Mouse (Mus musculus): ENCODE measurements around the gene Hnrnpk. TPM values are rescaled to one million over a fixed set of nuclear protein-coding genes. Genes with fewer than 3 reads are reported as not detected.
A peak's percentile ranks its signal among the peaks of the same experiment; 100 is the strongest.

Hnrnpk gene
- polyA plus RNA-seq, 1 experiment from 2014 or later, result 1,925 TPM

- ATAC-seq, result no peak
- no peak overlapping the region for H3K4me3 ChIP-seq (replicated peaks; ENCODE audit: low read length)
- WGBS, result 81% methylated on average over 4 of the region's 4 CpGs
Observed at GRCm38 (mm10) chr13:58421026-58421425, 17.9 kb upstream of the Hnrnpk start.

DNA sequence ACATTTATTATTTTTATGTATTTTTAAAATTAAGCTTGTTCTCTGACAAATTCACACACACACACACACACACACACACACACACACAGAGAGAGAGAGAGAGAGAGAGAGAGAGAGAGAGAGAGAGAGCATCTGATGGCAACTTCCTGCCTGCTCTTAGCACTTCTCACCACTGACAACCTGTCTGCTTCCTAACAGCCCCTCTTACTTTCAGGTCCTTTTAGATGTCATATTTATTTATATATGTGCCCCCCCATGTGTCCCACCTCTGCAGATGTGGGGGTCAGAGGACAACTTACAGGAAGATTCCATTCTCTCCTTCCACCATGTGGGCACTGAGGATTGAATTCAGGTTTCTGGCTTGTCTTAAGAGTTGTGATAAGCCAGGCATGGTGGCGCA lies 16.1 kb upstream of the Hnrnpk start:
- Histone ChIP-seq H3K9me3 (ENCODE audit: control insufficient read depth, low read length) (no peaks in the 10 kb centered on the region), H3K4me1 (replicated peaks; ENCODE audit: control insufficient read depth, insufficient read depth, low read length) (no peaks in the 10 kb centered on the region; the same call in 1 of the 2 replicates), H3K4me2 (ENCODE audit: low read length) (no peak overlapping the region), H3K36me3 (ENCODE audit: control insufficient read depth, insufficient read depth) (no peaks in the 10 kb centered on the region), H3K9ac (replicated peaks; ENCODE audit: low read depth, low read length) (no peak overlapping the region), H3K27ac (ENCODE audit: low read length) (no peak overlapping the region), H3K27me3 (replicated peaks; ENCODE audit: control insufficient read depth, insufficient read depth, low read length) (no peaks in the 10 kb centered on the region), H3K4me3 (replicated peaks; ENCODE audit: low read length) (no peak overlapping the region)
- ATAC-seq, result no peak
- WGBS, result 97% methylated on average over 1 of the region's 1 CpGs

More at GRCm38 (mm10) chr13:58421026-58421425, 17.9 kb upstream of the Hnrnpk start:
- Histone ChIP-seq H3K27me3 (replicated peaks; ENCODE audit: control insufficient read depth, insufficient read depth, low read length) (no peaks in the 10 kb centered on the region), H3K4me1 (replicated peaks; ENCODE audit: control insufficient read depth, insufficient read depth, low read length) (no peaks in the 10 kb centered on the region), H3K9me3 (ENCODE audit: control insufficient read depth, low read length) (no peaks in the 10 kb centered on the region), H3K4me2 (ENCODE audit: low read length) (no peak overlapping the region), H3K36me3 (ENCODE audit: control insufficient read depth, insufficient read depth) (no peaks in the 10 kb centered on the region), H3K27ac (ENCODE audit: low read length) (no peak overlapping the region), H3K9ac (replicated peaks; ENCODE audit: low read depth, low read length) (no peak overlapping the region)

DNA sequence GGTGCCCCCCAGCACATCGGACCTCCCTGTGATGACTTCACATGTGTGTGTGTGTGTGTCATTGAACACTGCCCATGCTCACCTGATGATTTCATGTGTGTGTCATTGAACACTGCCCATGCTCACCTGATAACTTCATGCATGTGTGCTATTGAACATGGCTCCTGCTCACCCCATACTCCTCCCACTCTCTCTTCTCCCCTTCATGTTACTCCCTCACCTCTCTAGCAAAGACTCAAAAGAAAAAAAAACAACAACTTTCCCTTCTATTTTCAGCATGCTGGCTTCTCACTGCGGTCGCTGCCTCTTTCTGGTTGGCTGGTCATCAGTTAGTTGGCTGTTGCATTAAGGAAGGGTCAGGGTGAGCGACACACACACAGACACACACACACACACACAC lies 15.5 kb upstream of the Hnrnpk start:
- H3K9me3 ChIP-seq (ENCODE audit: control insufficient read depth, low read length), result no peaks in the 10 kb centered on the region
- no peaks in the 10 kb centered on the region for H3K36me3 ChIP-seq (ENCODE audit: control insufficient read depth, insufficient read depth)
- no peaks in the 10 kb centered on the region; the same call in 1 of the 2 replicates for H3K4me1 ChIP-seq (replicated peaks; ENCODE audit: control insufficient read depth, insufficient read depth, low read length)
- H3K27me3 ChIP-seq (replicated peaks; ENCODE audit: control insufficient read depth, insufficient read depth, low read length), result no peaks in the 10 kb centered on the region
- no peak overlapping the region for H3K4me3 ChIP-seq (replicated peaks; ENCODE audit: low read length)
- ATAC-seq, result no peak
- 82% methylated on average over 4 of the region's 4 CpGs for WGBS
- no peak overlapping the region for H3K27ac ChIP-seq (ENCODE audit: low read length)
- H3K9ac ChIP-seq (replicated peaks; ENCODE audit: low read depth, low read length), result no peak overlapping the region
- no peak overlapping the region for H3K4me2 ChIP-seq (ENCODE audit: low read length)

- no peak overlapping the region for H3K4me3 ChIP-seq (replicated peaks; ENCODE audit: low read length)
- H3K36me3 ChIP-seq (ENCODE audit: control insufficient read depth, insufficient read depth), result no peaks in the 10 kb centered on the region
- no peak overlapping the region for H3K4me2 ChIP-seq (ENCODE audit: low read length)
- no peaks in the 10 kb centered on the region for H3K27me3 ChIP-seq (replicated peaks; ENCODE audit: control insufficient read depth, insufficient read depth, low read length)
- no peaks in the 10 kb centered on the region for H3K9me3 ChIP-seq (ENCODE audit: control insufficient read depth, low read length)
- no peak overlapping the region for H3K9ac ChIP-seq (replicated peaks; ENCODE audit: low read depth, low read length)
- ATAC-seq, result no peak
- 79% methylated on average over 5 of the region's 5 CpGs for WGBS
- H3K27ac ChIP-seq (ENCODE audit: low read length), result no peak overlapping the region
- no peaks in the 10 kb centered on the region; the same call in 1 of the 2 replicates for H3K4me1 ChIP-seq (replicated peaks; ENCODE audit: control insufficient read depth, insufficient read depth, low read length)
Observed at GRCm38 (mm10) chr13:58415838-58416237, 12.7 kb upstream of the Hnrnpk start.

DNA sequence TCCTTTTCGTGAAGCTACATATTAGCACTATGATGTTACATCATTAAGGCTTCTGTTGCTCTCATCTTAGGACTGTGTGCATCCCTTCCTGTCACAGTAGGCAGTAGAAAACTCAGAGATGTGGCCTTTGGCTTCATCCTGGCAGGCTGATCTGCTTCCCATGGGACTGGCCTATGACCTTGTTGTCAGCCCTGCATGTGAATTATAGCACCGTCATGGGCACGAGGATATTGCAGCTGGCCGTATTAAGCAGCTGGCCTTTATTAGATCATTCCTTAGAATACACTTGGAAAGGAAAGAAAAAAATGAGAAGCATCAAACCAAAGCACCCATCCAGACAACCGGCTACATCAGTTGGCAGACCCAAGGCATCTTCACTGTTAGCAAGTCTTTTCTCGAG lies 12.2 kb upstream of the Hnrnpk start:
- no peak overlapping the region for H3K9ac ChIP-seq (replicated peaks; ENCODE audit: low read depth, low read length)
- 88% methylated on average over 6 of the region's 6 CpGs for WGBS
- H3K4me3 ChIP-seq (replicated peaks; ENCODE audit: low read length), result no peak overlapping the region
- no peak for ATAC-seq
- no peaks in the 10 kb centered on the region for H3K9me3 ChIP-seq (ENCODE audit: control insufficient read depth, low read length)
- 0 out of 2 replicates have a peak, but pooled peaks cover under 1% of the 10 kb centered on the region for H3K36me3 ChIP-seq (ENCODE audit: control insufficient read depth, insufficient read depth)
- no peaks in the 10 kb centered on the region; the same call in 1 of the 2 replicates for H3K4me1 ChIP-seq (replicated peaks; ENCODE audit: control insufficient read depth, insufficient read depth, low read length)
- no peaks in the 10 kb centered on the region for H3K27me3 ChIP-seq (replicated peaks; ENCODE audit: control insufficient read depth, insufficient read depth, low read length)
- no peak overlapping the region for H3K27ac ChIP-seq (ENCODE audit: low read length)
- H3K4me2 ChIP-seq (ENCODE audit: low read length), result no peak overlapping the region

- Histone ChIP-seq H3K4me3 (replicated peaks; ENCODE audit: low read length) (no peak overlapping the region), H3K27me3 (replicated peaks; ENCODE audit: control insufficient read depth, insufficient read depth, low read length) (no peaks in the 10 kb centered on the region), H3K4me2 (ENCODE audit: low read length) (no peak overlapping the region), H3K9me3 (ENCODE audit: control insufficient read depth, low read length) (no peaks in the 10 kb centered on the region), H3K4me1 (replicated peaks; ENCODE audit: control insufficient read depth, insufficient read depth, low read length) (no peaks in the 10 kb centered on the region; the same call in 1 of the 2 replicates), H3K36me3 (ENCODE audit: control insufficient read depth, insufficient read depth) (0 out of 2 replicates have a peak, but pooled peaks cover 3% of the 10 kb centered on the region), H3K9ac (replicated peaks; ENCODE audit: low read depth, low read length) (no peak overlapping the region), H3K27ac (ENCODE audit: low read length) (no peak overlapping the region)
- no peak for ATAC-seq
- WGBS, result 96% methylated on average over 4 of the region's 4 CpGs
Observed at GRCm38 (mm10) chr13:58411073-58411472, 7.9 kb upstream of the Hnrnpk start.

GRCm38 (mm10) chr13:58402744-58403110 lies 416 bp downstream of the Hnrnpk start:
- Histone ChIP-seq H3K9ac (replicated peaks; ENCODE audit: low read depth, low read length) (peak overlapping the region; percentile 76), H3K4me1 (replicated peaks; ENCODE audit: control insufficient read depth, insufficient read depth, low read length) (peaks cover 7% of the 10 kb centered on the region), H3K27ac (ENCODE audit: low read length) (peak overlapping the region; percentile 99), H3K4me2 (ENCODE audit: low read length) (peak overlapping the region; percentile 50), H3K36me3 (ENCODE audit: control insufficient read depth, insufficient read depth) (peaks cover 4% of the 10 kb centered on the region), H3K9me3 (ENCODE audit: control insufficient read depth, low read length) (no peaks in the 10 kb centered on the region), H3K27me3 (replicated peaks; ENCODE audit: control insufficient read depth, insufficient read depth, low read length) (no peaks in the 10 kb centered on the region), H3K4me3 (replicated peaks; ENCODE audit: low read length) (peak overlapping the region; percentile 65)
- peak; percentile 63 for ATAC-seq
- under 1% methylated on average over 36 of the region's 48 CpGs for WGBS

- peak; percentile 95 for ATAC-seq
- Histone ChIP-seq H3K4me1 (replicated peaks; ENCODE audit: control insufficient read depth, insufficient read depth, low read length) (peaks cover 7% of the 10 kb centered on the region), H3K4me3 (replicated peaks; ENCODE audit: low read length) (peak within 1 kb of the TSS; percentile 65), H3K27me3 (replicated peaks; ENCODE audit: control insufficient read depth, insufficient read depth, low read length) (no peaks in the 10 kb centered on the region), H3K9me3 (ENCODE audit: control insufficient read depth, low read length) (no peaks in the 10 kb centered on the region), H3K9ac (replicated peaks; ENCODE audit: low read depth, low read length) (peak within 1 kb of the TSS; percentile 100), H3K4me2 (ENCODE audit: low read length) (peak within 1 kb of the TSS; percentile 95), H3K36me3 (ENCODE audit: control insufficient read depth, insufficient read depth) (peaks cover 9% of the 10 kb centered on the region), H3K27ac (ENCODE audit: low read length) (peak within 1 kb of the TSS; percentile 99)
- WGBS, result under 1% methylated on average over 84 of the region's 91 CpGs
Observed at GRCm38 (mm10) chr13:58402003-58402743, 970 bp downstream of the Hnrnpk start, which contains the start of gene Rmi1. Rmi1 (plus strand) TSS chr13:58402248.

DNA sequence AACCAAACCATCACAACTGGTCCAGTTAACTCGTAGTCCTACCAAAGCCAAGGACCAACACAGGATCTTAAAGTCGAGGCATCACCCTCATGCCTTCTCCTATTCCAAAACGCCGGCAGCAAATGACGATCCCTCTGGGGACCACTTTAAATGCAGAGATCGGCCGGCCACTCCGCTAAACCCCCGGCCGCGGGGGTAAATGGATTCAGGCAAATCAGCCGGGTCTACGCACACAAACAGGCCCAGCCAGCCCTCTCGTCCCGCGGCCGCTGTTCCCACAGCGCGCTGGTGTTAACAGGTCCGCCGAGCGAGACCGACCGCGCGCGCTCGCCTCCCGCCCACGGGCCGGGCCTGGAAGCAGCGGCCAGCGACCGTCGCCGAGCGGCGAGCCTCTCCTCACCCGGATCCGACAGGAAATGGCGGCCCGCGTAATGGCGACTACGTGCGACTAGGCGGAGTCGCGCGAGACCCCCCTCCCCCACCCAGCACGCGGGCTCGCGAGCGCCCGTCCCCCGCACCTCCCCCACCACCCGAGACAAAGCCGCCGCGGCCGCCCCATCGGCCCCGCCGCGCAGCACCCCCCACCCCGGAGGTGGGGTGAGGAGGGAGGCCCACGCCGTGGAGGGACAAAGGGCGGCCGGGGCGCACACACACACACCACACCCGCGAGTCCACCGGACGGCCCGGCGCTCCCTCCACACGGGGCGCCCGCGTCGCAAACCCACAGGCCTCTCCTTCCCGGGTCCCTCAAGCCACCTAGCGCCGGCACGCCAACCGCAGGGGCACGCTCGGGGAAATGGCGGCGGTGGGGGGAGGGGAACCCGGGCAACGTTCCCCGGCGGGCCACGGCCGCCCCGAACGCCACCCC lies 1.8 kb downstream of the Hnrnpk start:
- Histone ChIP-seq H3K27me3 (replicated peaks; ENCODE audit: control insufficient read depth, insufficient read depth, low read length) (no peaks in the 10 kb centered on the region), H3K9ac (replicated peaks; ENCODE audit: low read depth, low read length) (peak overlapping the region; percentile 100), H3K4me2 (ENCODE audit: low read length) (peak overlapping the region; percentile 95), H3K27ac (ENCODE audit: low read length) (peak overlapping the region; percentile 99), H3K9me3 (ENCODE audit: control insufficient read depth, low read length) (no peaks in the 10 kb centered on the region), H3K4me3 (replicated peaks; ENCODE audit: low read length) (peak overlapping the region; percentile 65), H3K36me3 (ENCODE audit: control insufficient read depth, insufficient read depth) (peaks cover 12% of the 10 kb centered on the region), H3K4me1 (replicated peaks; ENCODE audit: control insufficient read depth, insufficient read depth, low read length) (peaks cover 7% of the 10 kb centered on the region)
- peak; percentile 30 for ATAC-seq
- WGBS, result under 1% methylated on average over 83 of the region's 100 CpGs

Measured in forebrain, embryonic 16.5 days (tissue).